Mouse (Mus musculus) kidney, postnatal 0 days (tissue): ENCODE measurements at regions not wholly inside any gene's neighbourhood (a gene's known extent, or its start where the extent isn't known, plus 50 kb on each side); places are given as distances from the start of the nearest gene placed in this dataset.

ENCODE experiments used
- ATAC-seq: fragments of 200-750 bp; cut with Nextera tagmentation; replicated peaks from 2 replicates; pipeline ENCODE4 v1.8.0; 2017; ENCODE audit warnings: low read depth, moderate number of reproducible peaks, moderate TSS enrichment, moderate library complexity; ENCODE audit not compliant: low FRiP score
- DNase-seq: peaks from one replicate; pipeline ENCODE4 v3.0.0-alpha.2; 2016; ENCODE audit warnings: low spot score
- H3K27ac ChIP-seq: fragments of 300-500 bp; sonication (generic); 2 replicates; pipeline ENCODE4 v1.5.1; 2014; ENCODE audit warnings: mild to moderate bottlenecking
- H3K27me3 ChIP-seq: fragments of 300-500 bp; sonication (generic); 2 replicates; pipeline ENCODE4 v1.6.1; 2014; ENCODE audit warnings: low read length, mixed read lengths; ENCODE audit not compliant: insufficient read depth
- H3K36me3 ChIP-seq: fragments of 300-500 bp; sonication (generic); 2 replicates; pipeline ENCODE4 v1.6.1; 2014; ENCODE audit warnings: low read length, mixed read lengths; ENCODE audit not compliant: insufficient read depth
- H3K4me1 ChIP-seq: fragments of 300-500 bp; sonication (generic); replicated peaks from 2 replicates; pipeline ENCODE4 v1.6.1; 2014; ENCODE audit warnings: antibody characterized with exemption, low read length, mixed read lengths; ENCODE audit not compliant: insufficient read depth
- H3K4me2 ChIP-seq: fragments of 300-500 bp; sonication (generic); 2 replicates; pipeline ENCODE4 v1.6.1; 2014; ENCODE audit warnings: mild to moderate bottlenecking, low read length, moderate library complexity, mixed read lengths
- H3K4me3 ChIP-seq: fragments of 300-500 bp; sonication (generic); replicated peaks from 2 replicates; pipeline ENCODE4 v1.5.1; 2014; ENCODE audit warnings: low read depth, low read length
- H3K9ac ChIP-seq: fragments of 300-500 bp; sonication (generic); 2 replicates; pipeline ENCODE4 v1.6.1; 2014; ENCODE audit warnings: low read depth, low read length
- H3K9me3 ChIP-seq: fragments of 300-500 bp; sonication (generic); replicated peaks from 2 replicates; pipeline ENCODE4 v1.6.1; 2016; ENCODE audit warnings: low read length, inconsistent platforms, mixed read lengths
- CTCF ChIP-seq: IDR thresholded peaks from 2 replicates; pipeline ENCODE4 v1.5.1; 2016; ENCODE audit warnings: antibody characterized with exemption, low read depth, mild to moderate bottlenecking, moderate library complexity
- WGBS: fragments of 180-500 bp; shearing (Covaris S2); extraction: QIAGEN DNeasy Blood & Tissue Kit; methylation state at CpG from one replicate; pipeline ENCODE4 v1.1.7; 2014; 5-methylcytosine and 5-hydroxymethylcytosine counted together

GRCm38 (mm10) chr3:37964083-37964482 is 239.8 kb upstream of the Gm5148 start:
- H3K4me1 ChIP-seq: 0 out of 2 replicates have a peak, but pooled peaks cover 3% of the 10 kb centered on the region
- no peak overlapping the region for H3K27ac ChIP-seq
- no peak overlapping the region for H3K4me3 ChIP-seq
- H3K36me3 ChIP-seq: no peaks in the 10 kb centered on the region
- H3K9me3 ChIP-seq: no peaks in the 10 kb centered on the region
- TF ChIP-seq CTCF: no peak
- no peaks in the 10 kb centered on the region for H3K27me3 ChIP-seq
- ATAC-seq (no peak), DNase-seq (no peak)
- no peak overlapping the region for H3K9ac ChIP-seq
- WGBS: 88% methylated on average over 5 of the region's 5 CpGs
- H3K4me2 ChIP-seq: no peak overlapping the region

GRCm38 (mm10) chr3:37962811-37963210 is 238.5 kb upstream of the Gm5148 start:
- peak overlapping the region; percentile 19; the same call in 1 of the 2 replicates for H3K27ac ChIP-seq
- no peak overlapping the region for H3K4me2 ChIP-seq
- H3K9ac ChIP-seq: no peak overlapping the region
- no peaks in the 10 kb centered on the region for H3K9me3 ChIP-seq
- no peaks in the 10 kb centered on the region for H3K36me3 ChIP-seq
- H3K4me1 ChIP-seq: 0 out of 2 replicates have a peak, but pooled peaks cover 3% of the 10 kb centered on the region
- H3K27me3 ChIP-seq: no peaks in the 10 kb centered on the region
- WGBS: 61% methylated on average over 8 of the region's 8 CpGs
- no peak for DNase-seq
- no peak overlapping the region for H3K4me3 ChIP-seq
- ATAC-seq: no peak
- TF ChIP-seq CTCF: no peak

- Histone ChIP-seq H3K9ac (no peak overlapping the region), H3K4me1 (0 out of 2 replicates have a peak, but pooled peaks cover 3% of the 10 kb centered on the region), H3K36me3 (no peaks in the 10 kb centered on the region), H3K4me2 (no peak overlapping the region), H3K27me3 (no peaks in the 10 kb centered on the region), H3K9me3 (no peaks in the 10 kb centered on the region), H3K27ac (no peak overlapping the region), H3K4me3 (no peak overlapping the region)
- peak; percentile 75; the same call in 1 of the 2 replicates for ATAC-seq
- whole genome bisulfite sequencing: 39% methylated on average over 12 of the region's 12 CpGs
- DNase-seq: peak; percentile 68
- no peak for TF ChIP-seq CTCF
Measured at GRCm38 (mm10) chr3:37962043-37962810, 237.9 kb upstream of the Gm5148 start.

- Histone ChIP-seq H3K4me3 (no peak overlapping the region), H3K4me2 (no peak overlapping the region), H3K27ac (no peak overlapping the region), H3K9ac (no peak overlapping the region), H3K9me3 (0 out of 2 replicates have a peak, but pooled peaks cover 5% of the 10 kb centered on the region), H3K4me1 (0 out of 2 replicates have a peak, but pooled peaks cover 3% of the 10 kb centered on the region), H3K27me3 (no peaks in the 10 kb centered on the region), H3K36me3 (no peaks in the 10 kb centered on the region)
- peak; percentile 86 for ATAC-seq
- DNase-seq: peak; percentile 73
- 23% methylated on average over 6 of the region's 6 CpGs for WGBS
- TF ChIP-seq CTCF: no peak
Measured at GRCm38 (mm10) chr3:37958361-37958978, 234.2 kb upstream of the Gm5148 start.

- H3K36me3 ChIP-seq: no peaks in the 10 kb centered on the region
- no peaks in the 10 kb centered on the region for H3K4me1 ChIP-seq
- no peaks in the 10 kb centered on the region for H3K27me3 ChIP-seq
- H3K4me2 ChIP-seq: no peak overlapping the region
- H3K27ac ChIP-seq: no peak overlapping the region
- DNase-seq (no peak), ATAC-seq (no peak)
- H3K9ac ChIP-seq: no peak overlapping the region
- no peak overlapping the region for H3K4me3 ChIP-seq
- no peak for TF ChIP-seq CTCF
- WGBS: 90% methylated on average over 6 of the region's 6 CpGs
- H3K9me3 ChIP-seq: 0 out of 2 replicates have a peak, but pooled peaks cover 5% of the 10 kb centered on the region
Measured at GRCm38 (mm10) chr3:37956543-37956942, 232.3 kb upstream of the Gm5148 start.

- Histone ChIP-seq H3K4me2 (no peak overlapping the region), H3K9ac (no peak overlapping the region), H3K27ac (no peak overlapping the region), H3K9me3 (0 out of 2 replicates have a peak, but pooled peaks cover 5% of the 10 kb centered on the region), H3K36me3 (no peaks in the 10 kb centered on the region), H3K4me3 (no peak overlapping the region), H3K27me3 (no peaks in the 10 kb centered on the region), H3K4me1 (no peaks in the 10 kb centered on the region)
- TF ChIP-seq CTCF: peak; percentile 82
- DNase-seq (peak; percentile 84), ATAC-seq (no peak; the same call in 1 of the 2 replicates)
- 36% methylated on average over 3 of the region's 3 CpGs for WGBS
Measured at GRCm38 (mm10) chr3:37952891-37953290, 228.6 kb upstream of the Gm5148 start.
